Mouse (Mus musculus) ES-Bruce4 (cell line): Measurements from ENCODE around the gene Taar2. TPM values are rescaled to one million over a fixed set of nuclear protein-coding genes. Genes with fewer than 3 reads are reported as not detected.

ENCODE experiments used
- H3K27ac ChIP-seq: 2 replicates; pipeline ENCODE4 v1.5.1; 2012; ENCODE audit warnings: low read length, inconsistent platforms; ENCODE audit not compliant: insufficient read depth
- H3K27me3 ChIP-seq: 2 replicates; pipeline ENCODE4 v1.6.1; 2012; ENCODE audit warnings: mild to moderate bottlenecking, low read length, inconsistent platforms; ENCODE audit not compliant: control insufficient read depth, poor library complexity, insufficient read depth, severe bottlenecking
- H3K36me3 ChIP-seq: 2 replicates; pipeline ENCODE4 v1.6.1; 2012; ENCODE audit warnings: inconsistent platforms, mild to moderate bottlenecking, low read length, moderate library complexity; ENCODE audit not compliant: control insufficient read depth, poor library complexity, insufficient read depth, severe bottlenecking
- H3K4me1 ChIP-seq: one replicate; pipeline ENCODE4 v1.8.1; 2011; ENCODE audit warnings: low read length; ENCODE audit not compliant: control insufficient read depth, insufficient read depth
- H3K4me3 ChIP-seq: 2 replicates; pipeline ENCODE4 v1.5.1; 2011; ENCODE audit warnings: low read depth, mild to moderate bottlenecking, low read length
- H3K9ac ChIP-seq: 2 replicates; pipeline ENCODE4 v1.6.1; 2012; ENCODE audit warnings: low read depth, mild to moderate bottlenecking, inconsistent platforms; ENCODE audit not compliant: poor library complexity, severe bottlenecking
- H3K9me3 ChIP-seq: replicated peaks from 2 replicates; pipeline ENCODE4 v1.6.1; 2012; ENCODE audit warnings: mild to moderate bottlenecking, low read length, inconsistent platforms; ENCODE audit not compliant: control insufficient read depth, poor library complexity, insufficient read depth, severe bottlenecking
- CTCF ChIP-seq: IDR thresholded peaks from one replicate; pipeline ENCODE4 v1.8.1; 2011; ENCODE audit warnings: low read depth, low read length
- EP300 ChIP-seq: IDR thresholded peaks from 2 replicates; pipeline ENCODE4 v1.6.1; 2011; ENCODE audit warnings: low read depth, low read length; ENCODE audit not compliant: insufficient read depth
- POLR2A ChIP-seq: IDR thresholded peaks from one replicate; pipeline ENCODE4 v1.8.1; 2011; ENCODE audit warnings: low read length; ENCODE audit not compliant: insufficient read depth
- polyA plus RNA-seq: library from polyadenylated mRNA; stranded (reverse); fragments of >200 nt; gene quantifications from 2 replicates; pipeline ENCODE4 v1.2.4, GENCODE M21; 2011; ENCODE audit warnings: low read depth; ENCODE audit not compliant: missing spikeins, insufficient read depth, insufficient read length

Gene Taar2
- polyA plus RNA-seq, 1 experiment, result not detected

- Histone ChIP-seq H3K9me3 (no peaks in the 10 kb centered on the region), H3K4me1 (no peaks in the 10 kb centered on the region), H3K27me3 (no peaks in the 10 kb centered on the region), H3K4me3 (no peak within 1 kb of the TSS), H3K36me3 (no peaks in the 10 kb centered on the region), H3K9ac (no peak within 1 kb of the TSS), H3K27ac (no peak within 1 kb of the TSS)
- no peak for TF ChIP-seq POLR2A
- TF ChIP-seq EP300, result no peak
- no peak for TF ChIP-seq CTCF
These were observed 11.2 kb downstream of the Taar2 start, which contains the start of gene Taar3 for GRCm38 (mm10) chr10:23949508-23950005. Taar3 (plus strand) TSS chr10:23949558.

- no peaks in the 10 kb centered on the region for H3K27me3 ChIP-seq
- no peak overlapping the region for H3K9ac ChIP-seq
- H3K9me3 ChIP-seq, result no peaks in the 10 kb centered on the region
- no peak overlapping the region for H3K4me3 ChIP-seq
- H3K36me3 ChIP-seq, result no peaks in the 10 kb centered on the region
- TF ChIP-seq CTCF (no peak), POLR2A (no peak), EP300 (no peak)
- no peaks in the 10 kb centered on the region for H3K4me1 ChIP-seq
- H3K27ac ChIP-seq, result no peak overlapping the region
These were observed 13.3 kb downstream of the Taar2 start for GRCm38 (mm10) chr10:23951714-23952113.

- no peaks in the 10 kb centered on the region for H3K36me3 ChIP-seq
- H3K27me3 ChIP-seq, result no peaks in the 10 kb centered on the region
- H3K4me3 ChIP-seq, result no peak overlapping the region
- no peaks in the 10 kb centered on the region for H3K9me3 ChIP-seq
- no peak overlapping the region for H3K9ac ChIP-seq
- no peak overlapping the region for H3K27ac ChIP-seq
- TF ChIP-seq EP300, result no peak
- no peak for TF ChIP-seq POLR2A
- TF ChIP-seq CTCF, result no peak
- no peaks in the 10 kb centered on the region for H3K4me1 ChIP-seq
These were observed 20.7 kb downstream of the Taar2 start for GRCm38 (mm10) chr10:23959071-23959470.

DNA sequence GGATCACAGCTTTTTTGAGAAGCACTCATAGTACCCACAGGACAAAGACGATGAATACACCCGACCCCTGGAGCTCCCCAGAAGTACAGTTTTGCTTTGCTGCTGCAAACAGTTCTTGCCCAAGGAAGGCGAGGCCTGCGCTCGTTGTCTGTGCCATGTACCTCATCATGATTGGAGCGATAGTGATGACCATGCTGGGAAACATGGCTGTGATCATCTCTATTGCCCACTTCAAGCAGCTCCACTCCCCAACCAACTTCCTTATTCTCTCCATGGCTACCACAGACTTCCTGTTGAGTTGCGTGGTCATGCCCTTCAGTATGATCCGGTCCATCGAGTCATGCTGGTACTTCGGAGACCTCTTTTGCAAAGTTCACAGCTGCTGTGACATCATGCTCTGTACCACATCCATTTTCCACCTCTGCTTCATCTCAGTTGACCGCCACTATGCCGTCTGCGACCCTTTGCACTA is 22.1 kb downstream of the Taar2 start, which contains the start of gene Taar4:
Gene Taar4, plus strand, starts transcription at position 51 of the 472 bp plus-strand sequence.
- no peak within 1 kb of the TSS for H3K9ac ChIP-seq
- no peaks in the 10 kb centered on the region for H3K4me1 ChIP-seq
- TF ChIP-seq EP300, result no peak
- no peak for TF ChIP-seq POLR2A
- TF ChIP-seq CTCF, result no peak

GRCm38 (mm10) chr10:23963444-23963843 is 25.1 kb downstream of the Taar2 start:
- Histone ChIP-seq H3K9ac (no peak overlapping the region), H3K4me1 (no peaks in the 10 kb centered on the region), H3K9me3 (no peaks in the 10 kb centered on the region), H3K27ac (no peak overlapping the region), H3K27me3 (no peaks in the 10 kb centered on the region), H3K36me3 (no peaks in the 10 kb centered on the region), H3K4me3 (no peak overlapping the region)
- TF ChIP-seq POLR2A, result no peak
- no peak for TF ChIP-seq EP300
- TF ChIP-seq CTCF, result no peak

More for the DNA sequence above, 22.1 kb downstream of the Taar2 start, which contains the start of gene Taar4:
- H3K4me3 ChIP-seq, result no peak within 1 kb of the TSS
- no peak within 1 kb of the TSS for H3K27ac ChIP-seq
- no peaks in the 10 kb centered on the region for H3K27me3 ChIP-seq
- H3K36me3 ChIP-seq, result no peaks in the 10 kb centered on the region
- no peaks in the 10 kb centered on the region for H3K9me3 ChIP-seq

GRCm38 (mm10) chr10:23964921-23965610 is 26.7 kb downstream of the Taar2 start:
- Histone ChIP-seq H3K27me3 (no peaks in the 10 kb centered on the region), H3K9ac (no peak overlapping the region)
- TF ChIP-seq EP300, result no peak
- TF ChIP-seq POLR2A, result no peak
- no peak for TF ChIP-seq CTCF

More at GRCm38 (mm10) chr10:23964921-23965610, 26.7 kb downstream of the Taar2 start:
- Histone ChIP-seq H3K9me3 (no peaks in the 10 kb centered on the region), H3K36me3 (no peaks in the 10 kb centered on the region), H3K27ac (no peak overlapping the region), H3K4me1 (no peaks in the 10 kb centered on the region), H3K4me3 (no peak overlapping the region)
